Mouse (Mus musculus): Measurements from ENCODE around the gene Eif3l.

DNA sequence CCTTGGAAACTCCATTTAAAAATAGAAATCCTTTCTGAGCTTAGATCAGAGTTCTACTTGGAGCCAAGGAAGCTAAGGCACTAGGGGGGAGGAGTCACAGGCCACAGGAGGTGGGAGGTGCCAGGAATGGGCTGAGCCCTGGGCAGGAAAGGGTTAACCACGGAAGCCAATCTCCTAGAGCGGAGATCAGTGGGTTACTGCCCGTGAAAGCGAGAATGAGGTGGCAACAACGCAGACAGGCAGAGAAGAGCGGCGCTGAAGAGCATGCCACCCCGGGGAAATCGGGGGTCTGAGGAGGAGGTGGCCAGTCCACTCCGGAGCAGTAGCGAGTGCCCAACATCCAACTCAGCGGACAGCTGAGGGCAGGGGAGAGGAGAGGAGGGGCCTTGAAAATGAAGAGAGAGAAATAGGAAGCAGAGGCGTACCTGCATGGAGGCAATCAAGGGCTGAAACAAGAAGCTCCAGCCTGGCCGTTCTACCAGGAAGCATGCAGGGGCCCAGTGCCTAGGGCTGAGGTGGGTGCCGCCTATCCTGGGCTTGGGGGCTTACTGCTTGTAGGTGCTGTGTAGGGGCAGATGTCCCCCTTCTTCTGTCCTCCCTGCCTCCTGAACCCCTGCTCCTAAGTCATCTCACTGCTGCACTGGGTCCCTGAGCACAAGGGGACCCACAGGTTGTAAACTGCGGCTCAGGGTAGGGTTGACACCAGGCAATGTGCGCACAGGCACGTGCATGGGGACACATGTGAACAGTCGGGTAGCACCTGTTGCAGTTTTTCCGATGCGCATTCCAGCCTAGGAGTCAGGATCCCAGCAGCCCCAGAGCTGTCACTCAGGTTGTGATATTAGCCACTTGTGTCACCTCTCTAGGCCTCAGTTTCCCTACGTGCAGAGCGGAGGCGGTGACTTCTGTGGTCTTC, 34.2 kb upstream of the Eif3l start:
- TF ChIP-seq CTCF (IDR thresholded peaks at IDR 0.05; ENCODE audit: insufficient read depth, low read length), result no peak
- TF ChIP-seq POLR2A (IDR thresholded peaks at IDR 0.05; ENCODE audit: borderline replicate concordance, extremely low read depth, low read depth, low read length), result no peak

Data from lung, adult 2 months (tissue).